In genomic region chr17:23518701-23519423, GRCm38 (mm10) we compare ENCODE assay signal across 17 mouse cellular contexts. TPM values are rescaled to one million over a fixed set of nuclear protein-coding genes. Genes with fewer than 3 reads are reported as not detected.
DNase-seq lines count a peak whose midpoint lies in the region; ATAC-seq lines count a peak whose summit lies in the region.
"Had no signal": no experiment of that assay in that cellular context is flagged by ENCODE, and none has a peak within 500 bp of the region (broad histone marks: within the 10 kb centered on the region; RNA-seq: fewer than 3 reads in every experiment).

No protein-coding gene starts in this region.

- DNase-seq in heart, postnatal 14 days: no peak
- no peak for DNase-seq in lung, adult 18-20 months
- no peak for DNase-seq in thymus, postnatal 25 days
- DNase-seq in layer of hippocampus, postnatal 36 days: no peak
- DNase-seq: cerebellum, postnatal 25 days; kidney, adult 2 months; liver, embryonic 13.5 days had no signal

- no peak overlapping the region for H3K4me2 ChIP-seq in heart, embryonic 16.5 days (ENCODE audit: low read depth, low read length)
- no peak overlapping the region for H3K4me2 ChIP-seq in lung, embryonic 15.5 days
- H3K4me2 ChIP-seq in limb, embryonic 12.5 days: no peak overlapping the region
- H3K4me2 ChIP-seq: heart, embryonic 13.5 days; liver, embryonic 13.5 days had no signal

- no peak overlapping the region for H3K4me3 ChIP-seq in heart, embryonic 16.5 days (ENCODE audit: low read length)
- H3K4me3 ChIP-seq in lung, embryonic 15.5 days: no peak overlapping the region
- H3K4me3 ChIP-seq in limb, embryonic 12.5 days (replicated peaks): no peak overlapping the region
- H3K4me3 ChIP-seq: heart, embryonic 13.5 days; liver, embryonic 13.5 days had no signal

- no peak overlapping the region for H3K9ac ChIP-seq in heart, embryonic 16.5 days (ENCODE audit: low read length)
- no peak overlapping the region for H3K9ac ChIP-seq in lung, embryonic 15.5 days
- H3K9ac ChIP-seq in limb, embryonic 12.5 days (replicated peaks): no peak overlapping the region
- H3K9ac ChIP-seq: heart, embryonic 13.5 days; liver, embryonic 13.5 days had no signal

- H3K9me3 ChIP-seq in heart, embryonic 16.5 days (replicated peaks; ENCODE audit: control insufficient read depth, low read length): peaks cover 8% of the 10 kb centered on the region; the same call in 1 of the 2 replicates
- H3K9me3 ChIP-seq in lung, embryonic 15.5 days: no peaks in the 10 kb centered on the region
- H3K9me3 ChIP-seq in limb, embryonic 12.5 days: peaks cover 5% of the 10 kb centered on the region; the same call in 1 of the 2 replicates
- H3K9me3 ChIP-seq: liver, embryonic 13.5 days had no signal

- 59% methylated on average over 2 of the region's 2 CpGs for WGBS in heart, embryonic 16.5 days
- WGBS in lung, embryonic 15.5 days: 71% methylated on average over 2 of the region's 2 CpGs
- WGBS in limb, embryonic 12.5 days: 69% methylated on average over 2 of the region's 2 CpGs

- no peaks in the 10 kb centered on the region for H3K36me3 ChIP-seq in heart, embryonic 16.5 days (ENCODE audit: control insufficient read depth, insufficient read depth)
- no peaks in the 10 kb centered on the region for H3K36me3 ChIP-seq in lung, embryonic 15.5 days
- H3K36me3 ChIP-seq in limb, embryonic 12.5 days: no peaks in the 10 kb centered on the region
- H3K36me3 ChIP-seq: heart, embryonic 13.5 days; liver, embryonic 13.5 days had no signal

- intact Hi-C loops in heart, postnatal 14 days (cut with DNase I): no loop called here

- ATAC-seq in heart, embryonic 16.5 days (replicated peaks; ENCODE audit: extremely low read depth, insufficient read depth, low FRiP score): 0 out of 2 replicates have a peak, but pooled peaks have one; percentile 28
- peak; percentile 49; the same call in 1 of the 2 replicates for ATAC-seq in lung, embryonic 15.5 days (ENCODE audit: borderline replicate concordance, extremely low read depth, low FRiP score, low TSS enrichment)
- ATAC-seq in limb, embryonic 12.5 days (ENCODE audit: insufficient number of reproducible peaks, insufficient read depth, low FRiP score, low TSS enrichment, low read depth): peak; percentile 52; the same call in 1 of the 2 replicates
- ATAC-seq in neutrophil, adult 5-6 weeks (ENCODE audit: extremely low read depth, insufficient number of reproducible peaks, low FRiP score, poor library complexity, severe bottlenecking): peak; percentile 33; the same call in 1 of the 2 replicates
- ATAC-seq: CD4-positive, CD25-positive, alpha-beta regulatory T cell, adult 4 months; Patski had no signal

- no peak overlapping the region for H3K27ac ChIP-seq in heart, embryonic 16.5 days (ENCODE audit: low read length)
- H3K27ac ChIP-seq in lung, embryonic 15.5 days: no peak overlapping the region
- H3K27ac ChIP-seq in limb, embryonic 12.5 days: no peak overlapping the region
- H3K27ac ChIP-seq: heart, embryonic 13.5 days; liver, embryonic 13.5 days had no signal

- no peaks in the 10 kb centered on the region for H3K4me1 ChIP-seq in heart, embryonic 16.5 days (ENCODE audit: control insufficient read depth, insufficient read depth, low read length)
- no peaks in the 10 kb centered on the region for H3K4me1 ChIP-seq in lung, embryonic 15.5 days
- no peaks in the 10 kb centered on the region for H3K4me1 ChIP-seq in limb, embryonic 12.5 days (replicated peaks)
- H3K4me1 ChIP-seq: heart, embryonic 13.5 days; liver, embryonic 13.5 days had no signal

- no peaks in the 10 kb centered on the region for H3K27me3 ChIP-seq in heart, embryonic 16.5 days (ENCODE audit: control insufficient read depth, insufficient read depth, low read length)
- no peaks in the 10 kb centered on the region for H3K27me3 ChIP-seq in lung, embryonic 15.5 days
- no peaks in the 10 kb centered on the region; the same call in 1 of the 2 replicates for H3K27me3 ChIP-seq in limb, embryonic 12.5 days
- H3K27me3 ChIP-seq: heart, embryonic 13.5 days; liver, embryonic 13.5 days had no signal

RNA-seq across cellular contexts. Expression of gene Vmn2r117, which starts 39.4 kb away (rescaled TPM):
- not detected in 2 replicates for polyA plus RNA-seq in heart, embryonic 16.5 days (2015; fragmentation: Nextera tagmentation; extraction: Ambion mirVana)
- total RNA-seq in heart, postnatal 14 days (2021): not detected
- not detected in 2 replicates for polyA plus RNA-seq in lung, embryonic 15.5 days (2015; fragmentation: Nextera tagmentation; extraction: Ambion mirVana)
- not detected in 2 replicates for polyA plus RNA-seq in limb, embryonic 12.5 days (2016; fragmentation: Nextera tagmentation; extraction: Ambion mirVana)
- total RNA-seq in neutrophil, adult 5-6 weeks (2017): 0.12 TPM in 1 of 2 replicates, not detected in the other
- total RNA-seq in layer of hippocampus, postnatal 36 days (2021): not detected
- total RNA-seq: adrenal gland, adult 18-20 months; layer of hippocampus, postnatal 14 days; megakaryocyte, adult 5-6 weeks had no signal
- polyA plus RNA-seq: CD4-positive, CD25-positive, alpha-beta regulatory T cell, adult 4 months; heart, embryonic 13.5 days; kidney, adult 2 months; liver, embryonic 13.5 days; Patski had no signal

RNA-seq across cellular contexts. Expression of gene Zfp213, which starts 45.2 kb away (rescaled TPM):
- polyA plus RNA-seq in heart, embryonic 16.5 days (2015; fragmentation: Nextera tagmentation; extraction: Ambion mirVana): 12.9 and 14.5 TPM in 2 replicates
- total RNA-seq in heart, postnatal 14 days (2021): 1 to 10 TPM; 4.9 to 5.8 TPM
- 20.9 and 21.5 TPM in 2 replicates for polyA plus RNA-seq in lung, embryonic 15.5 days (2015; fragmentation: Nextera tagmentation; extraction: Ambion mirVana)
- 24.7 and 26.6 TPM in 2 replicates for polyA plus RNA-seq in limb, embryonic 12.5 days (2016; fragmentation: Nextera tagmentation; extraction: Ambion mirVana)
- 5.1 and 5.6 TPM in 2 replicates for total RNA-seq in neutrophil, adult 5-6 weeks (2017)
- 1 to 10 TPM; 5.6 to 7.4 TPM for total RNA-seq in layer of hippocampus, postnatal 36 days (2021)
